Mouse (Mus musculus) activated CD4-positive, CD25-positive, alpha-beta regulatory T cell, adult 4 months (primary cell): ENCODE measurements around the gene Ift88. TPM values are rescaled to one million over a fixed set of nuclear protein-coding genes. Genes with fewer than 3 reads are reported as not detected.

Source experiments
- ATAC-seq: one replicate; pipeline ENCODE4 v1.8.0; 2017
- polyA plus RNA-seq, 2 experiments: library from polyadenylated mRNA; unstranded; fragments of 100-300 nt; shearing (Covaris generic); gene quantifications; one replicate each; pipeline ENCODE4 v1.2.1; 2017

Gene Ift88
- 1 to 10 TPM; 2.8 to 3.0 TPM for polyA plus RNA-seq

GRCm38 (mm10) chr14:57423432-57424211, at the start of gene Ift88:
Gene Ift88, plus strand, starts transcription at chr14:57424062.
- ATAC-seq = peak; percentile 89

GRCm38 (mm10) chr14:57375205-57375604, 48.7 kb upstream of the Ift88 start:
- no peak for ATAC-seq

GRCm38 (mm10) chr14:57376016-57376415, 47.8 kb upstream of the Ift88 start:
- ATAC-seq = no peak

GRCm38 (mm10) chr14:57376956-57377355, 46.9 kb upstream of the Ift88 start:
- ATAC-seq = no peak

GRCm38 (mm10) chr14:57377531-57377930, 46.3 kb upstream of the Ift88 start:
- no peak for ATAC-seq

- ATAC-seq = no peak
Measured at GRCm38 (mm10) chr14:57385667-57386066, 38.2 kb upstream of the Ift88 start.

- no peak for ATAC-seq
Measured at GRCm38 (mm10) chr14:57386758-57387561, 36.9 kb upstream of the Ift88 start.

- ATAC-seq = no peak
Measured at GRCm38 (mm10) chr14:57391621-57392020, 32.2 kb upstream of the Ift88 start.

- no peak for ATAC-seq
Measured at GRCm38 (mm10) chr14:57392278-57392677, 31.6 kb upstream of the Ift88 start.

- ATAC-seq = no peak
Measured at GRCm38 (mm10) chr14:57395470-57395869, 28.4 kb upstream of the Ift88 start.

- ATAC-seq = no peak
Measured at GRCm38 (mm10) chr14:57397221-57397620, 26.6 kb upstream of the Ift88 start.

GRCm38 (mm10) chr14:57398065-57398757, 25.7 kb upstream of the Ift88 start, which contains the start of gene Cryl1:
Gene Cryl1, minus strand, starts transcription at chr14:57398529.
- ATAC-seq = peak; percentile 99

GRCm38 (mm10) chr14:57398813-57399427, 24.9 kb upstream of the Ift88 start:
- peak; percentile 47 for ATAC-seq

GRCm38 (mm10) chr14:57402815-57403214, 21.0 kb upstream of the Ift88 start:
- no peak for ATAC-seq

GRCm38 (mm10) chr14:57407039-57407987, 16.5 kb upstream of the Ift88 start:
- ATAC-seq = no peak

GRCm38 (mm10) chr14:57408100-57408499, 15.8 kb upstream of the Ift88 start:
- no peak for ATAC-seq

- peak; percentile 40 for ATAC-seq
Measured at GRCm38 (mm10) chr14:57409106-57409505, 14.8 kb upstream of the Ift88 start.

GRCm38 (mm10) chr14:57412166-57412565, 11.7 kb upstream of the Ift88 start:
- no peak for ATAC-seq

- no peak for ATAC-seq
Measured at GRCm38 (mm10) chr14:57417187-57417586, 6.7 kb upstream of the Ift88 start.

GRCm38 (mm10) chr14:57424212-57424561, 325 bp downstream of the Ift88 start:
- peak; percentile 34 for ATAC-seq

- ATAC-seq = no peak
Measured at GRCm38 (mm10) chr14:57430451-57430850, 6.6 kb downstream of the Ift88 start.
